In genomic region chr2:181536410-181536809, GRCm38 (mm10) we compare ENCODE assay signal across 21 mouse cellular contexts. TPM values are rescaled to one million over a fixed set of nuclear protein-coding genes. Genes with fewer than 3 reads are reported as not detected.
A peak's percentile ranks its signal among the peaks of the same experiment; 100 is the strongest.
DNase-seq lines count a peak whose midpoint lies in the region; ATAC-seq lines count a peak whose summit lies in the region.
"Had no signal": no experiment of that assay in that cellular context is flagged by ENCODE, and none has a peak within 500 bp of the region (broad histone marks: within the 10 kb centered on the region; RNA-seq: fewer than 3 reads in every experiment).

No protein-coding gene starts in this region.

- no peak overlapping the region for H3K4me2 ChIP-seq in liver, embryonic 12.5 days
- no peak overlapping the region for H3K4me2 ChIP-seq in liver, embryonic 11.5 days
- 0 out of 2 replicates have a peak overlapping the region, but pooled peaks have one; percentile 2 for H3K4me2 ChIP-seq in liver, embryonic 16.5 days (ENCODE audit: low read depth, low read length)
- H3K4me2 ChIP-seq: embryonic facial prominence, embryonic 12.5 days; kidney, embryonic 15.5 days had no signal

- H3K27me3 ChIP-seq in liver, embryonic 12.5 days (replicated peaks), result no peaks in the 10 kb centered on the region
- H3K27me3 ChIP-seq in liver, embryonic 11.5 days (replicated peaks; ENCODE audit: control insufficient read depth, insufficient read depth, low read length), result no peaks in the 10 kb centered on the region
- no peaks in the 10 kb centered on the region for H3K27me3 ChIP-seq in liver, embryonic 16.5 days (ENCODE audit: control insufficient read depth, insufficient read depth, low read depth, low read length)
- H3K27me3 ChIP-seq: embryonic facial prominence, embryonic 12.5 days; kidney, embryonic 15.5 days had no signal

- 57% methylated on average over 2 of the region's 2 CpGs for WGBS in liver, embryonic 12.5 days (ENCODE audit: insufficient replicate concordance)
- whole genome bisulfite sequencing in liver, embryonic 11.5 days, result 76% methylated on average over 2 of the region's 2 CpGs
- WGBS in liver, embryonic 16.5 days (ENCODE audit: insufficient replicate concordance), result 59% methylated on average over 2 of the region's 2 CpGs

- no peak overlapping the region for H3K9ac ChIP-seq in liver, embryonic 12.5 days
- no peak overlapping the region for H3K9ac ChIP-seq in liver, embryonic 11.5 days (ENCODE audit: low read depth, low read length)
- H3K9ac ChIP-seq in liver, embryonic 16.5 days (ENCODE audit: low read depth, low read length), result no peak overlapping the region
- H3K9ac ChIP-seq: embryonic facial prominence, embryonic 12.5 days; kidney, embryonic 15.5 days had no signal

- ATAC-seq in liver, embryonic 12.5 days, result peak; percentile 28; the same call in 1 of the 2 replicates
- ATAC-seq in liver, embryonic 11.5 days (replicated peaks; ENCODE audit: low FRiP score), result no peak
- ATAC-seq in liver, embryonic 16.5 days (ENCODE audit: low read depth), result peak; percentile 65
- peak; percentile 86 for ATAC-seq in neutrophil, adult 5-6 weeks (ENCODE audit: extremely low read depth, insufficient number of reproducible peaks, low FRiP score, poor library complexity, severe bottlenecking)
- ATAC-seq: CD4-positive, CD25-positive, alpha-beta regulatory T cell, adult 4 months had no signal

- H3K9me3 ChIP-seq in liver, embryonic 12.5 days (replicated peaks), result no peaks in the 10 kb centered on the region
- H3K9me3 ChIP-seq in liver, embryonic 11.5 days (ENCODE audit: control insufficient read depth, low read length), result no peaks in the 10 kb centered on the region
- H3K9me3 ChIP-seq in liver, embryonic 16.5 days (replicated peaks; ENCODE audit: control insufficient read depth, low read length), result no peaks in the 10 kb centered on the region
- H3K9me3 ChIP-seq: embryonic facial prominence, embryonic 12.5 days; heart, embryonic 10.5 days; kidney, embryonic 15.5 days had no signal

- DNase-seq in liver, embryonic 11.5 days (ENCODE audit: low spot score), result no peak
- DNase-seq in spleen, postnatal 14 days (ENCODE audit: low spot score in 2 of 2), result no peak
- DNase-seq in right cerebral cortex, postnatal 14 days, result no peak
- DNase-seq: adrenal gland, postnatal 25 days; cerebellum, adult 11 months; cerebellum, postnatal 36 days; heart, postnatal 4 days; midbrain, embryonic 14.5 days; right cerebral cortex, postnatal 25 days had no signal

- peaks cover 29% of the 10 kb centered on the region for H3K4me1 ChIP-seq in liver, embryonic 12.5 days
- H3K4me1 ChIP-seq in liver, embryonic 11.5 days (replicated peaks; ENCODE audit: control insufficient read depth, insufficient read depth, low read length), result peaks cover 13% of the 10 kb centered on the region
- H3K4me1 ChIP-seq in brown adipose tissue, adult 24 weeks (ENCODE audit: control insufficient read depth, insufficient read depth, insufficient read length, low read length), result peaks cover 10% of the 10 kb centered on the region
- H3K4me1 ChIP-seq in liver, embryonic 16.5 days (ENCODE audit: control insufficient read depth, low read depth, low read length), result peaks cover 8% of the 10 kb centered on the region

- peaks cover 30% of the 10 kb centered on the region for H3K36me3 ChIP-seq in liver, embryonic 12.5 days
- peaks cover 2% of the 10 kb centered on the region; the same call in 1 of the 2 replicates for H3K36me3 ChIP-seq in liver, embryonic 11.5 days (ENCODE audit: control insufficient read depth, insufficient read depth, low read length)
- H3K36me3 ChIP-seq in liver, embryonic 16.5 days (ENCODE audit: control insufficient read depth, insufficient read depth), result no peaks in the 10 kb centered on the region
- H3K36me3 ChIP-seq: embryonic facial prominence, embryonic 12.5 days had no signal

- no peak overlapping the region for H3K4me3 ChIP-seq in liver, embryonic 12.5 days
- no peak overlapping the region for H3K4me3 ChIP-seq in liver, embryonic 11.5 days (ENCODE audit: low read depth, low read length)
- H3K4me3 ChIP-seq in brown adipose tissue, adult 24 weeks (ENCODE audit: insufficient read depth, low read depth, low read length), result no peak overlapping the region
- H3K4me3 ChIP-seq in liver, embryonic 16.5 days (ENCODE audit: low read depth, low read length), result no peak overlapping the region
- H3K4me3 ChIP-seq: embryonic facial prominence, embryonic 12.5 days; heart, embryonic 10.5 days; kidney, embryonic 15.5 days had no signal

- H3K27ac ChIP-seq in liver, embryonic 12.5 days, result no peak overlapping the region
- H3K27ac ChIP-seq in liver, embryonic 11.5 days (ENCODE audit: low read depth, low read length), result no peak overlapping the region
- H3K27ac ChIP-seq in brown adipose tissue, adult 24 weeks (replicated peaks; ENCODE audit: low read depth, low read length), result 0 out of 2 replicates have a peak overlapping the region, but pooled peaks have one; percentile 16
- peak overlapping the region; percentile 24 for H3K27ac ChIP-seq in liver, embryonic 16.5 days (ENCODE audit: low read length)
- H3K27ac ChIP-seq: embryonic facial prominence, embryonic 12.5 days; heart, embryonic 10.5 days; kidney, embryonic 15.5 days had no signal

RNA-seq across cellular contexts. Expression of gene Dnajc5, which starts 16.1 kb away (rescaled TPM):
- 43.6 and 45.0 TPM in 2 replicates for polyA plus RNA-seq in liver, embryonic 12.5 days (2016; fragmentation: Nextera tagmentation; extraction: Ambion mirVana)
- 61.1 and 65.6 TPM in 2 replicates for polyA plus RNA-seq in liver, embryonic 11.5 days (2014; fragmentation: Nextera tagmentation; extraction: Ambion mirVana)
- 30.8 and 38.6 TPM in 2 replicates for polyA plus RNA-seq in brown adipose tissue, adult 24 weeks (2012; ENCODE audit: insufficient read depth, insufficient read length, missing spikeins)
- 26.4 and 27.3 TPM in 2 replicates for polyA plus RNA-seq in liver, embryonic 16.5 days (2015; fragmentation: Nextera tagmentation; extraction: Ambion mirVana)
- 81.3 and 85.7 TPM in 2 replicates for total RNA-seq in neutrophil, adult 5-6 weeks (2017)

RNA-seq across cellular contexts. Expression of gene Tpd52l2, which starts 39.5 kb away (rescaled TPM):
- 93.4 and 95.8 TPM in 2 replicates for polyA plus RNA-seq in liver, embryonic 12.5 days (2016; fragmentation: Nextera tagmentation; extraction: Ambion mirVana)
- 149 and 156 TPM in 2 replicates for polyA plus RNA-seq in liver, embryonic 11.5 days (2014; fragmentation: Nextera tagmentation; extraction: Ambion mirVana)
- polyA plus RNA-seq in brown adipose tissue, adult 24 weeks (2012; ENCODE audit: insufficient read depth, insufficient read length, missing spikeins), result 88.5 and 109 TPM in 2 replicates
- 62.7 and 69.3 TPM in 2 replicates for polyA plus RNA-seq in liver, embryonic 16.5 days (2015; fragmentation: Nextera tagmentation; extraction: Ambion mirVana)
- 54.2 and 61.4 TPM in 2 replicates for total RNA-seq in neutrophil, adult 5-6 weeks (2017)

RNA-seq across cellular contexts. Expression of gene Abhd16b, which starts 43.4 kb away (rescaled TPM):
- 0.12 TPM in 1 of 2 replicates, not detected in the other for polyA plus RNA-seq in liver, embryonic 12.5 days (2016; fragmentation: Nextera tagmentation; extraction: Ambion mirVana)
- 0.13 TPM in 1 of 2 replicates, not detected in the other for polyA plus RNA-seq in liver, embryonic 11.5 days (2014; fragmentation: Nextera tagmentation; extraction: Ambion mirVana)
- not detected in 2 replicates for polyA plus RNA-seq in brown adipose tissue, adult 24 weeks (2012; ENCODE audit: insufficient read depth, insufficient read length, missing spikeins)
- polyA plus RNA-seq in liver, embryonic 16.5 days (2015; fragmentation: Nextera tagmentation; extraction: Ambion mirVana), result 0.09 TPM in 1 of 2 replicates, not detected in the other
- total RNA-seq in neutrophil, adult 5-6 weeks (2017), result 0.35 TPM in 1 of 2 replicates, not detected in the other
- total RNA-seq: adrenal gland, postnatal 25 days; heart, postnatal 4 days; layer of hippocampus, adult 18-20 months; left cerebral cortex, adult 18-20 months had no signal
- polyA plus RNA-seq: CD4-positive, CD25-positive, alpha-beta regulatory T cell, adult 4 months; forebrain, embryonic 11.5 days; kidney, embryonic 15.5 days; urinary bladder, adult 2 months had no signal

RNA-seq across cellular contexts. Expression of gene Uckl1, which starts 48.3 kb away (rescaled TPM):
- polyA plus RNA-seq in liver, embryonic 12.5 days (2016; fragmentation: Nextera tagmentation; extraction: Ambion mirVana), result 30.7 and 32.7 TPM in 2 replicates
- polyA plus RNA-seq in liver, embryonic 11.5 days (2014; fragmentation: Nextera tagmentation; extraction: Ambion mirVana), result 44.5 and 51.2 TPM in 2 replicates
- polyA plus RNA-seq in brown adipose tissue, adult 24 weeks (2012; ENCODE audit: insufficient read depth, insufficient read length, missing spikeins), result 26.8 and 26.9 TPM in 2 replicates
- 21.0 and 23.6 TPM in 2 replicates for polyA plus RNA-seq in liver, embryonic 16.5 days (2015; fragmentation: Nextera tagmentation; extraction: Ambion mirVana)
- total RNA-seq in neutrophil, adult 5-6 weeks (2017), result 142 and 143 TPM in 2 replicates

RNA-seq across cellular contexts. Expression of gene Prpf6, which starts 55.3 kb away (rescaled TPM):
- polyA plus RNA-seq in liver, embryonic 12.5 days (2016; fragmentation: Nextera tagmentation; extraction: Ambion mirVana), result 45.6 and 48.2 TPM in 2 replicates
- 63.0 and 68.5 TPM in 2 replicates for polyA plus RNA-seq in liver, embryonic 11.5 days (2014; fragmentation: Nextera tagmentation; extraction: Ambion mirVana)
- polyA plus RNA-seq in brown adipose tissue, adult 24 weeks (2012; ENCODE audit: insufficient read depth, insufficient read length, missing spikeins), result 23.2 and 23.7 TPM in 2 replicates
- 24.2 and 25.0 TPM in 2 replicates for polyA plus RNA-seq in liver, embryonic 16.5 days (2015; fragmentation: Nextera tagmentation; extraction: Ambion mirVana)
- 103 and 106 TPM in 2 replicates for total RNA-seq in neutrophil, adult 5-6 weeks (2017)

Comparison
In these comparisons a context has a peak if more than half of its experiments do, and no peak if none do; other contexts are left out.
1. H3K27ac ChIP-seq: peak in brown adipose tissue, adult 24 weeks (single experiment) and liver, embryonic 16.5 days (single experiment); none in liver, embryonic 12.5 days (single experiment) and liver, embryonic 11.5 days (single experiment).